ENCODE assay signal across 24 mouse cellular contexts in genomic region chr16:11629704-11630103, GRCm38 (mm10).
A peak's percentile ranks its signal among the peaks of the same experiment; 100 is the strongest.
DNase-seq lines count a peak whose midpoint lies in the region; ATAC-seq lines count a peak whose summit lies in the region.
"Had no signal": no experiment of that assay in that cellular context is flagged by ENCODE, and none has a peak within 500 bp of the region (broad histone marks: within the 10 kb centered on the region; RNA-seq: fewer than 3 reads in every experiment).

No protein-coding gene starts in this region.

- H3K36me3 ChIP-seq in embryonic facial prominence, embryonic 14.5 days (ENCODE audit: control insufficient read depth, insufficient read depth, low read length): no peaks in the 10 kb centered on the region
- H3K36me3 ChIP-seq in embryonic facial prominence, embryonic 10.5 days (replicated peaks): no peaks in the 10 kb centered on the region
- H3K36me3 ChIP-seq in heart, embryonic 10.5 days: no peaks in the 10 kb centered on the region
- H3K36me3 ChIP-seq in limb, embryonic 15.5 days: peaks cover 3% of the 10 kb centered on the region; the same call in 1 of the 2 replicates
- no peaks in the 10 kb centered on the region for H3K36me3 ChIP-seq in limb, embryonic 10.5 days
- H3K36me3 ChIP-seq: embryonic facial prominence, embryonic 13.5 days; forebrain, embryonic 15.5 days; G1E had no signal

- 84% methylated on average over 7 of the region's 7 CpGs for WGBS in embryonic facial prominence, embryonic 14.5 days
- WGBS in embryonic facial prominence, embryonic 10.5 days: 93% methylated on average over 7 of the region's 7 CpGs
- 88% methylated on average over 7 of the region's 7 CpGs for WGBS in heart, embryonic 10.5 days
- 81% methylated on average over 7 of the region's 7 CpGs for WGBS in limb, embryonic 15.5 days
- 91% methylated on average over 7 of the region's 7 CpGs for WGBS in limb, embryonic 10.5 days

- H3K27ac ChIP-seq in embryonic facial prominence, embryonic 14.5 days (replicated peaks; ENCODE audit: low read depth, low read length): no peak overlapping the region
- H3K27ac ChIP-seq in embryonic facial prominence, embryonic 10.5 days (replicated peaks): no peak overlapping the region
- H3K27ac ChIP-seq in heart, embryonic 10.5 days: no peak overlapping the region
- H3K27ac ChIP-seq in limb, embryonic 15.5 days: no peak overlapping the region
- no peak overlapping the region for H3K27ac ChIP-seq in limb, embryonic 10.5 days
- H3K27ac ChIP-seq: embryonic facial prominence, embryonic 13.5 days; forebrain, embryonic 13.5 days; forebrain, embryonic 15.5 days had no signal

- H3K9me3 ChIP-seq in embryonic facial prominence, embryonic 14.5 days (ENCODE audit: control insufficient read depth, low read length): no peaks in the 10 kb centered on the region
- H3K9me3 ChIP-seq in embryonic facial prominence, embryonic 10.5 days: no peaks in the 10 kb centered on the region
- no peaks in the 10 kb centered on the region for H3K9me3 ChIP-seq in heart, embryonic 10.5 days
- no peaks in the 10 kb centered on the region for H3K9me3 ChIP-seq in limb, embryonic 15.5 days
- H3K9me3 ChIP-seq in limb, embryonic 10.5 days (replicated peaks): no peaks in the 10 kb centered on the region
- H3K9me3 ChIP-seq: embryonic facial prominence, embryonic 13.5 days; forebrain, embryonic 13.5 days; forebrain, embryonic 15.5 days; G1E had no signal

- H3K4me3 ChIP-seq in embryonic facial prominence, embryonic 14.5 days (ENCODE audit: low read depth, low read length): no peak overlapping the region
- H3K4me3 ChIP-seq in embryonic facial prominence, embryonic 10.5 days: no peak overlapping the region
- no peak overlapping the region for H3K4me3 ChIP-seq in heart, embryonic 10.5 days
- H3K4me3 ChIP-seq in limb, embryonic 15.5 days: no peak overlapping the region
- H3K4me3 ChIP-seq in limb, embryonic 10.5 days: no peak overlapping the region
- H3K4me3 ChIP-seq: embryonic facial prominence, embryonic 13.5 days; forebrain, embryonic 13.5 days; forebrain, embryonic 15.5 days had no signal

- H3K4me2 ChIP-seq in embryonic facial prominence, embryonic 14.5 days (ENCODE audit: low read depth, low read length): no peak overlapping the region
- H3K4me2 ChIP-seq in limb, embryonic 15.5 days: no peak overlapping the region
- H3K4me2 ChIP-seq: embryonic facial prominence, embryonic 13.5 days; forebrain, embryonic 13.5 days; forebrain, embryonic 15.5 days had no signal

- no peaks in the 10 kb centered on the region for H3K27me3 ChIP-seq in embryonic facial prominence, embryonic 14.5 days (replicated peaks; ENCODE audit: control insufficient read depth, insufficient read depth, low read length)
- no peaks in the 10 kb centered on the region for H3K27me3 ChIP-seq in embryonic facial prominence, embryonic 10.5 days (replicated peaks; ENCODE audit: low read depth, poor library complexity, severe bottlenecking)
- no peaks in the 10 kb centered on the region for H3K27me3 ChIP-seq in heart, embryonic 10.5 days (ENCODE audit: insufficient read depth, poor library complexity, severe bottlenecking)
- no peaks in the 10 kb centered on the region for H3K27me3 ChIP-seq in limb, embryonic 15.5 days
- H3K27me3 ChIP-seq in limb, embryonic 10.5 days (ENCODE audit: low read depth, poor library complexity, severe bottlenecking): no peaks in the 10 kb centered on the region
- H3K27me3 ChIP-seq: CH12.LX; embryonic facial prominence, embryonic 13.5 days; forebrain, embryonic 13.5 days; forebrain, embryonic 15.5 days; Patski had no signal

- no peak for DNase-seq in embryonic facial prominence, embryonic 14.5 days (ENCODE audit: low spot score)
- DNase-seq in embryonic facial prominence, embryonic 10.5 days (ENCODE audit: low spot score): no peak
- peak; percentile 61 for DNase-seq in heart, embryonic 10.5 days (ENCODE audit: low spot score)
- no peak for DNase-seq in heart, postnatal 14 days
- DNase-seq in limb, embryonic 10.5 days (ENCODE audit: low spot score): no peak
- DNase-seq: adrenal gland, adult 8-10 months; adrenal gland, postnatal 14 days; adrenal gland, postnatal 36 days; B cell, adult 2 months; cerebellum, adult 11-12 months; cerebellum, adult 2 months; cerebellum, adult 9-10 months; cerebellum, postnatal 10 days; cerebellum, postnatal 25 days; forebrain, postnatal 0 days had no signal

- intact Hi-C loops in heart, postnatal 14 days (cut with DNase I): no loop called here

- H3K9ac ChIP-seq in embryonic facial prominence, embryonic 14.5 days (ENCODE audit: low read depth, low read length): no peak overlapping the region
- no peak overlapping the region for H3K9ac ChIP-seq in limb, embryonic 15.5 days
- H3K9ac ChIP-seq: embryonic facial prominence, embryonic 13.5 days; forebrain, embryonic 13.5 days; forebrain, embryonic 15.5 days; forebrain, postnatal 0 days had no signal

- ATAC-seq in embryonic facial prominence, embryonic 14.5 days (ENCODE audit: low read depth): peak; percentile 12; the same call in 1 of the 2 replicates
- ATAC-seq in limb, embryonic 15.5 days (ENCODE audit: insufficient number of reproducible peaks, low FRiP score, low TSS enrichment, low read depth): 0 out of 2 replicates have a peak, but pooled peaks have one; percentile 12
- ATAC-seq: activated CD4-positive, CD25-positive, alpha-beta regulatory T cell, adult 4 months; CD4-positive, CD25-positive, alpha-beta regulatory T cell, adult 4 months; forebrain, embryonic 13.5 days; forebrain, embryonic 15.5 days; forebrain, postnatal 0 days had no signal

- 0 out of 2 replicates have a peak, but pooled peaks cover 2% of the 10 kb centered on the region for H3K4me1 ChIP-seq in embryonic facial prominence, embryonic 14.5 days (ENCODE audit: control insufficient read depth, insufficient read depth, low read length)
- no peaks in the 10 kb centered on the region for H3K4me1 ChIP-seq in embryonic facial prominence, embryonic 10.5 days
- 0 out of 2 replicates have a peak, but pooled peaks cover 2% of the 10 kb centered on the region for H3K4me1 ChIP-seq in heart, embryonic 10.5 days
- H3K4me1 ChIP-seq in limb, embryonic 15.5 days: no peaks in the 10 kb centered on the region
- H3K4me1 ChIP-seq in limb, embryonic 10.5 days: no peaks in the 10 kb centered on the region
